In genomic region chr3:37706439-37706838, GRCm38 (mm10) we compare ENCODE assay signal across 13 mouse cellular contexts. TPM values are rescaled to one million over a fixed set of nuclear protein-coding genes. Genes with fewer than 3 reads are reported as not detected.
DNase-seq lines count a peak whose midpoint lies in the region; ATAC-seq lines count a peak whose summit lies in the region.
"Had no signal": no experiment of that assay in that cellular context is flagged by ENCODE, and none has a peak within 500 bp of the region (broad histone marks: within the 10 kb centered on the region; RNA-seq: fewer than 3 reads in every experiment).

No protein-coding gene starts in this region.

- 0 out of 2 replicates have a peak, but pooled peaks have one; percentile 20 for ATAC-seq in granulocyte monocyte progenitor cell, adult 5-6 weeks (replicated peaks; ENCODE audit: poor library complexity, severe bottlenecking)
- ATAC-seq: forebrain, embryonic 16.5 days; midbrain, embryonic 16.5 days had no signal

- DNase-seq in heart, postnatal 4 days: peak; percentile 33
- DNase-seq in heart, adult 9 months (ENCODE audit: low spot score in 2 of 2): no peak
- peak; percentile 66 for DNase-seq in kidney, adult 9 months
- peak; percentile 38 for DNase-seq in lung, postnatal 14 days
- no peak for DNase-seq in adrenal gland, postnatal 4 days (ENCODE audit: low spot score in 2 of 2)
- DNase-seq in thymus, adult 18-20 months: no peak
- DNase-seq: adrenal gland, postnatal 14 days; cerebellum, adult 9-10 months; left cerebral cortex, postnatal 4 days; right cerebral cortex, postnatal 14 days had no signal

RNA-seq across cellular contexts. Expression of gene Gm5148, which starts 17.9 kb away (rescaled TPM):
- under 1 TPM; 0.25 to 0.43 TPM for total RNA-seq in heart, postnatal 4 days (2021)
- not detected in 2 replicates for total RNA-seq in granulocyte monocyte progenitor cell, adult 5-6 weeks (2014; fragmentation: Nextera tagmentation)
- 14.9 and 28.1 TPM in 2 replicates for total RNA-seq in granulocyte monocyte progenitor cell, adult 5-6 weeks (2017)
- 1 to 10 TPM in 1 of 2 experiments, under 1 TPM in 1; 0.40 to 1.1 TPM for total RNA-seq in adrenal gland, postnatal 4 days (2021)
- total RNA-seq: adrenal gland, postnatal 14 days had no signal

Comparison
In these comparisons a context has a peak if more than half of its experiments do, and no peak if none do; other contexts are left out.
1. DNase-seq: peak in heart, postnatal 4 days (single experiment), kidney, adult 9 months (single experiment) and lung, postnatal 14 days (single experiment); none in heart, adult 9 months (0 of 2), adrenal gland, postnatal 4 days (0 of 2) and thymus, adult 18-20 months (0 of 2).